Mouse (Mus musculus) left cerebral cortex, adult 18-20 months (tissue): ENCODE results near the gene Hist1h1c. TPM values are rescaled to one million over a fixed set of nuclear protein-coding genes. Genes with fewer than 3 reads are reported as not detected.
A peak's percentile ranks its signal among the peaks of the same experiment; 100 is the strongest.

Source experiments
- DNase-seq, 2 experiments: peaks; one replicate each; pipeline ENCODE4 v3.0.0; 2021 to 2022; ENCODE audit warnings: low spot score in 2 of 2, mixed read lengths in 1 of 2
- total RNA-seq, 2 experiments: library from RNA; stranded (reverse); gene quantifications; 2 replicates each; pipeline ENCODE4 v1.2.3; 2021

The Hist1h1c gene
- total RNA-seq, 2 experiments from 2014 or later, result 55.8 to 61.1 TPM

- DNase-seq, result no peak
Observed at GRCm38 (mm10) chr13:23744421-23745380, 6.1 kb downstream of the Hist1h1c start.

GRCm38 (mm10) chr13:23745381-23746161, 7.0 kb downstream of the Hist1h1c start, which contains the start of gene Hist1h3c:
Gene Hist1h3c, minus strand, starts transcription at chr13:23745602.
- peak; percentile 85 to 87 for DNase-seq

- peak; percentile 42 to 74 for DNase-seq
Observed at GRCm38 (mm10) chr13:23746201-23747080, 7.8 kb downstream of the Hist1h1c start, which contains the start of gene Hist1h2bb. Gene Hist1h2bb, plus strand, starts transcription at chr13:23746734.

- no peak for DNase-seq
Observed at GRCm38 (mm10) chr13:23747081-23747891, 8.7 kb downstream of the Hist1h1c start.

- no peak for DNase-seq
Observed at GRCm38 (mm10) chr13:23747892-23748288, 9.3 kb downstream of the Hist1h1c start.

GRCm38 (mm10) chr13:23749563-23750121, 11.0 kb downstream of the Hist1h1c start:
- DNase-seq, result no peak

GRCm38 (mm10) chr13:23750839-23751477, 12.3 kb downstream of the Hist1h1c start, which contains the start of gene Hist1h2ab:
Gene Hist1h2ab, plus strand, starts transcription at chr13:23751126.
- DNase-seq, result peak in 1 of 2 experiments; percentile 38

GRCm38 (mm10) chr13:23751478-23751956, 12.9 kb downstream of the Hist1h1c start:
- no peak for DNase-seq

- peak; percentile 94 to 96 for DNase-seq
Observed at GRCm38 (mm10) chr13:23752067-23752741, 13.6 kb downstream of the Hist1h1c start, which contains the start of gene Hist1h3b. Gene Hist1h3b, plus strand, starts transcription at chr13:23752267.

GRCm38 (mm10) chr13:23752742-23753172, 14.1 kb downstream of the Hist1h1c start:
- DNase-seq, result no peak

- DNase-seq, result no peak
Observed at GRCm38 (mm10) chr13:23753314-23754078, 14.9 kb downstream of the Hist1h1c start.

- DNase-seq, result no peak
Observed at GRCm38 (mm10) chr13:23755000-23755399, 16.4 kb downstream of the Hist1h1c start.

GRCm38 (mm10) chr13:23756790-23757189, 18.2 kb downstream of the Hist1h1c start, which contains the start of gene Hist1h4b:
Gene Hist1h4b, plus strand, starts transcription at chr13:23757013.
- peak; percentile 83 to 89 for DNase-seq

GRCm38 (mm10) chr13:23757211-23757773, 18.7 kb downstream of the Hist1h1c start:
- DNase-seq, result no peak

GRCm38 (mm10) chr13:23757921-23758320, 19.3 kb downstream of the Hist1h1c start:
- no peak for DNase-seq

GRCm38 (mm10) chr13:23759251-23759771, 20.7 kb downstream of the Hist1h1c start:
- no peak for DNase-seq

GRCm38 (mm10) chr13:23759916-23760239, 21.3 kb downstream of the Hist1h1c start:
- DNase-seq, result no peak
